Mouse (Mus musculus): Measurements from ENCODE around the gene Mid2.

GRCm38 (mm10) chrX:140675444-140675843 is 11.0 kb downstream of the Mid2 start:
- TF ChIP-seq CTCF (IDR thresholded peaks at IDR 0.05; ENCODE audit: low read depth) (no peak), EP300 (optimal IDR thresholded peaks at IDR 0.05) (no peak)

Measured in stomach, postnatal 0 days (tissue).